Mouse (Mus musculus): ENCODE measurements around the gene Pbx3.

DNA sequence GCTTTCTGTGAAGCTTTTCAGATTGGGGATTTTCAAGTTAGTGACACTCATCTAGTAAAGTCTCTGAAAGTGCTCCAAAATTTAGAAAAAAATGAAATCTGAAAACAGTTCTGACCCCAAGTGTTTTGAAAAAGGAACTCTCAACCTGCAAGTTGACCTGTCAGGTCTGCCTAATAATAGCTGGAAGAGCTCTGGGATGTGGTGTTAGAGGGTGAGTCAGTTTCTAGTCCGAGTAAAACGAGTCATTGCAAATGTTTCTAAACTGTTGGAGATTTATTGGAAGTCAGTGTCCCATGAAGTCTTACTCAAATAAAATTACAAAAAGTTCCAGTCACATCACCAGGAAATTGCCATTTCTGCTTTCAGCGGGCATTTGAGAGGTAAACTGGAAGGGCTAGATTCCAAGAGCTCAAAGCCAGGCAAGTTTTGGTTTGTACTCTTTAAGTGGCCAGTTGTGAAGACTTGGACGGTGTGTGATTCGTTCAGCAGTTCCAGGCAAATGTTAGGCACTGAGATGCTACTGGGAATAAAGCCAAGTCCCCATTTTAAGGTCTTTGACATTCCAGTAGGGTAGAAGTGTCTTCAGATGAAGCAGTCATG, 36.9 kb upstream of the Pbx3 start:
- TF ChIP-seq CTCF (IDR thresholded peaks at IDR 0.05; ENCODE audit: extremely low read depth, insufficient read depth, low read length) (no peak), POLR2A (IDR thresholded peaks at IDR 0.05; ENCODE audit: extremely low read depth, insufficient read depth, low read length) (no peak)
